Mouse (Mus musculus): ENCODE data around the gene Got1.

Got1 gene

DNA sequence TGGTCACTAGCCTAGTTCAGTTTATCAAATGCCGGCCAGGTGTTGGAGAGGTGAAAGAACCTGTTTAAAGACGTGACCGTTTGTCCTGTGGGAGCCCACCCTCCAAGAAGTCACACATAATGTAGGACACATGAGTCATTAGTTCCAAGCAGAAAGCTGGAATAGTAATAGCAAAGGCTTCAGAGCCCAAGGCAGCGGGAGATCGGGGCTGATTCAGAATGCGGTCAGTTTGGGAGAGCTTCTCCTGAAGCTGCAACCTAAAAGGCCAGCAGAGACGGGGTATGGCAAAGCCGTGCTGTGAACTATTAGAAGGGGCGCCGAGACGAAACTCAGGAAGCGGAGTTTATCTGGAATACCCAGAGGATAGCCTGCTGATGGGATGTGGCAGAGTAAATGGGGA, 63.9 kb downstream of the Got1 start:
- in situ Hi-C loops (cut with MboI, MseI), result no loop called here

DNA sequence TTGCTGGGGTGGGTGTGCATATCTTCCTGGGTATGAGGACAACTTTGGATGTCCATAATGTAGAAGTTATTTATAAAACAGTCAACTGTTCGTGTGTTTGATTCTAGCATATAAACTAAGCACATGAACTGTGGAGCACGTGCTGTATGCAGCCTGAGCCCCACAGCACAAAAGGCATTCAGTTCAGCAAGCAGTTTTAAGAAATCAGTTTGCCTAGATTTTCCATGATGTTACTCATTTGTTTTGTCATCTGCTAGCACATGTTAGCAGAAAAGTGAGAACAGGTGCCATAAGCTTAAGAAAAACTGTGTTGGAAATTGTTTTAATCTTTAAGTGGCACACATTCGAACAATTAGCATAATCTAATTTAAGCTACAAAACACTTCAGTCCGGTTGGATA, 64.5 kb downstream of the Got1 start:
- in situ Hi-C loops (cut with MboI, MseI), result no loop called here

DNA sequence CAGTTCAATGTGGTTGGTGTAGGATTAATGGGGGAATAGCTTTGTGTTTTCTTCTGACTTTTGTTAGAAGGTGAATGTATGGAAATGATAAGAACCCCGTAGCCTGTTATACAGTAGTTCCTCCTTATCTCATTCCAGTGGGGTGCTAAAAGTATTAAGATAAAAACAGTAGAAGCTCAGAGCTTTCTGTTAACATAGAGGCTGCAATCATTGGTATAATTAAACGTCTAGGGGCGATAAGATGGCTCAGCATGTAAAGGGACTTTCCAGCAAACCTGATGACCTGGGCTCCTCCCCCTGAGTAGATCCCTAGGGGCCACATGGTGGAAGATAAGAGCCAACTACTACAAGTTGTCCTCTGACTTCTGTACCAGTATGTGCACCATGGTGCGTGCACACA, 71.4 kb downstream of the Got1 start:
- in situ Hi-C loops (cut with MboI, MseI), result no loop called here

GRCm38 (mm10) chr19:43452176-43452575, 72.2 kb downstream of the Got1 start:
- in situ Hi-C loops (cut with MboI, MseI), result no loop called here

- in situ Hi-C loops (cut with MboI, MseI), result no loop called here
Measured at GRCm38 (mm10) chr19:43451563-43451962, 72.8 kb downstream of the Got1 start.
